In the genomic region with DNA sequence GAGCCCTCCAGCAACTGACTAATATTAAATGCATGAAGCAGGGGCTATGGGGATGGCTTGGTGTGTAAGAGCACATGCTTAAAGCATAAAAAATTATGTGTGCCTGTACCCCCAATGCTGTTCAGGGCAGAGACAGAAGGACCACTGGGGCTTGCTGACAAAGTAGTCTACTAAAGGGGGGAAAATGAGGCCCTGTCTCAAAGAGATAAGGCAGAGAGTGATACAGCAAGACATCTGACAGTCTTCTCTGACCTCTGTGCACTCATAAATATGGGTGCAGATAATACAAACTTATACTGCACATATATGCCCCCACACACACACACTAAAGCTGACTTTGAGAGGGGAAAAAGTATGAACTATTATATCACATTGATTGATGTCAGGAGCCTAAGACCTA, we compare ENCODE assay signal across 13 mouse cellular contexts.
"Had no signal": no experiment of that assay in that cellular context is flagged by ENCODE, and none has a peak within 500 bp of the region (broad histone marks: within the 10 kb centered on the region; RNA-seq: fewer than 3 reads in every experiment).

No protein-coding gene starts in this region.

- H3K36me3 ChIP-seq: limb, embryonic 13.5 days; neural tube, embryonic 13.5 days; stomach, embryonic 15.5 days had no signal

- DNase-seq: kidney, adult 11 months; kidney, adult 9 months; kidney, postnatal 36 days; layer of hippocampus, adult 9-11 months; lung, adult 18-20 months; midbrain, embryonic 14.5 days; right cerebral cortex, postnatal 14 days; thymus, adult 2 months; thymus, postnatal 25 days had no signal

- H3K9ac ChIP-seq: limb, embryonic 13.5 days; neural tube, embryonic 13.5 days; stomach, embryonic 15.5 days had no signal

- H3K4me2 ChIP-seq: limb, embryonic 13.5 days; neural tube, embryonic 13.5 days; stomach, embryonic 15.5 days had no signal

- H3K27me3 ChIP-seq: limb, embryonic 13.5 days; neural tube, embryonic 13.5 days; stomach, embryonic 15.5 days had no signal

- H3K9me3 ChIP-seq: limb, embryonic 13.5 days; neural tube, embryonic 13.5 days; stomach, embryonic 15.5 days had no signal

- H3K27ac ChIP-seq: kidney, postnatal 0 days; limb, embryonic 13.5 days; neural tube, embryonic 13.5 days; stomach, embryonic 15.5 days had no signal

- H3K4me3 ChIP-seq: limb, embryonic 13.5 days; neural tube, embryonic 13.5 days; stomach, embryonic 15.5 days had no signal
